Mouse (Mus musculus) cerebellum, adult 11-12 months (tissue): Measurements from ENCODE around the gene Fgd2.
"Not testable (repeated sequence)": the region's sequence is repeated elsewhere in the genome, so short reads cannot be mapped to it uniquely, and the experiment has no call there.

Experiments
- DNase-seq: peaks from one replicate; pipeline ENCODE4 v3.0.0; 2022

Gene Fgd2

DNA sequence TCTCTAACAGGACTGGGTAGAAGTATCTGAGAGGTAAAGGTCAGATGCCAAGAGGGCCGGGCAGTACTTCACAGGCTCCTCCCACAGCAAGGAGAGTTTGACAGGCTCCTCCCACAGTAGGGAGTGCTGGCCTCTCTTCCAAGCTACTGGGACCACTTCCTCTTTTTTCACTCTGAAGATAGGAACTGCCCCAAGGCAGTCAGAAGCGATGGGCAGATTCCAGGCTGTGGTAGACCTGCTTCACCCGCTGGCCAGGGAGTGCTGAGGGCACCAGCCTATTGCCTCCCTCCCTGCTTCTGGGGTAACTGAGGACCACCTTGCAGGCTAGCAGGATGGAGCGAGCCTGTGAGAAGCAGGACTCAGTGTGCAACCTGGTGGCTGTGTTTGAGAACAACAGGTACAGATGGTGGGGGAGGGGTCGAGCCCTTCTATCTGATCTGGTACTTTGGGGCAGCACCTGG lies at the start of gene Fgd2:
TSS of gene Fgd2 (plus strand) at position 154 of the 461 bp plus-strand sequence.
- no peak for DNase-seq

GRCm38 (mm10) chr17:29311602-29312001 lies 49.1 kb upstream of the Fgd2 start:
- no peak for DNase-seq

DNA sequence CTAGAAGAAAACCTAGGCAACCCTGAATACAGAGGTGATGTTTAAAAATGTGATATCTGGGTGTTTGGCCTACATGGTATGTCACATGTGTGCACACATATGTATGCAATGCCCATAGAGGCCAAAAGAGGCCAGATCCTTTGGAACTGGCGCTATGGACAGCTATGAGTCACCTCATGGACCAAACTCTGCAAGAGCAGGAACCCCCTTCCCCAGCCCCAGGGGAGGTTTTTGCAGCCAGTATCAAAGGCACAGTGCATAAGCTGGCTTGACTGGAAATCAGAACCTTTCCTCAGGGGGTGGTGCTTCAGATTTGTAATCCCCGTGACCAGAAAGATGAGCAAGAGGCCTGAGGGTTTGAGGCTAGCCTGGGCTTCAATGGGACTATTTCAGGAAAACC lies 48.6 kb upstream of the Fgd2 start:
- DNase-seq: no peak

DNA sequence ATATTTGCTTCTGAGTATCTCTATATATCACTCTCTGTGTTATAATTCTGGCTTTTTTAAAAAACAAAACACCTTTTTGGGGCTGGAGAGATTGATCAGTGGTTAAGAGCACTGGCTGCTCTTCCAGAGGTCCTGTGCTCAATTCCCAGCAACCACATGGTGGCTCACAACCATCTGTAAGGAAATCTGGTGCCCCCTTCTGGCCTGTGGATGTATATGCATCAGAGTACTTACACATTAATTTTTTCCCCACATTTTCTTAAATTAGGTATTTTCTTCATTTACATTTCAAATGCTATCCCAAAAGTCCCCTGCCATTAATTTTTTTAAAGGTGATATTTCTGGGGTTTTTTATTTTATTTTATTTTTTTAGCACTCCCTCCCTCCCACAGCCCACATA lies 47.4 kb upstream of the Fgd2 start:
- no peak for DNase-seq

- DNase-seq: no peak
Observed at GRCm38 (mm10) chr17:29315672-29316465, 44.8 kb upstream of the Fgd2 start.

GRCm38 (mm10) chr17:29316891-29317290 lies 43.8 kb upstream of the Fgd2 start:
- DNase-seq: no peak

GRCm38 (mm10) chr17:29317380-29317779 lies 43.3 kb upstream of the Fgd2 start, which contains the start of gene Pi16:
Gene Pi16, plus strand, starts transcription at chr17:29317680.
- not testable (repeated sequence) for DNase-seq

DNA sequence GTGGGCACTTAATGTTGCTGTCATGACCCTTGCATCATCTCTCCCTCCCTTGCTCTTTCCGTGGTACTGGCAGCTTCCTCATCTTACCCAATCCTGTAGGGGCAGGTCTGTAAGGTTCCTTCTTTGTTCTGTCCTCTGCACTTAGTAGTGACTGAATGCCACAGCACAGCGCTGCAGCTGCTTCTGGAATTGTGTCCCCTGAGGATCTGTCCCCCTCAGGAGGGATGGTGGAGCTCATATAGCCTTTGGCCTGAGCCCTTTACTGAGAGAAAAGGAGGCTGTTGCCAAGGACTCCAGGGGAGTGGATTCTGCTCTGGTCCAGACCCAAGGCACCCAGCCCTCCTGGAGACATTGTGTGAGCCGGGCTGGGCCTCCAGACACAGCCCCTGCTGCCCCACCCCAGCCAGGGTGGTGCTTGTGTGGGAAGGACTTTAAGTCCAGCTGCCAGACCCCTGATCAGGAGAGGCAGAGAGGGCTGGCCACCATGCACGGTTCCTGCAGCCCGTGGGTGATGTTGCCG lies 41.9 kb upstream of the Fgd2 start:
- no peak for DNase-seq

GRCm38 (mm10) chr17:29319476-29319875 lies 41.2 kb upstream of the Fgd2 start:
- DNase-seq: no peak

GRCm38 (mm10) chr17:29319881-29320639 lies 40.7 kb upstream of the Fgd2 start:
- no peak for DNase-seq

GRCm38 (mm10) chr17:29321765-29322602 lies 38.7 kb upstream of the Fgd2 start:
- DNase-seq: no peak

DNA sequence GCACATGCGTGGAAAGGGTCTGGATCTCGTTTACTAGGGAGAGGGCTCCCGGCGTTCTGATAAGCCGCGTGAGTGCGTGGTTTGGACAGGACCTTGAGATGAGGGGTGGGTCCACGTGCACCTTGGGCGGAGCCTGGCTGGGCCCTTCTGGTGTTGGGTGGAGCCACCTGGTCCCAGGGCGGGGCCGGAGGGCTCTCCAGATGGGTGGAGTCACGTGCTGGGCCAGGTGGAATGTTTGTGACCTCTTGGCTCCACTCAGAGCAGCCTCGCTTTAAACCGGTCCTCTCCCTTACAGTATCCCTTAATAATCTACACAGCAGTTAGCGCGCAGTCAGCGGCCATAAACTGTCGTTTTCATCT lies 38.1 kb upstream of the Fgd2 start:
- DNase-seq: no peak

DNA sequence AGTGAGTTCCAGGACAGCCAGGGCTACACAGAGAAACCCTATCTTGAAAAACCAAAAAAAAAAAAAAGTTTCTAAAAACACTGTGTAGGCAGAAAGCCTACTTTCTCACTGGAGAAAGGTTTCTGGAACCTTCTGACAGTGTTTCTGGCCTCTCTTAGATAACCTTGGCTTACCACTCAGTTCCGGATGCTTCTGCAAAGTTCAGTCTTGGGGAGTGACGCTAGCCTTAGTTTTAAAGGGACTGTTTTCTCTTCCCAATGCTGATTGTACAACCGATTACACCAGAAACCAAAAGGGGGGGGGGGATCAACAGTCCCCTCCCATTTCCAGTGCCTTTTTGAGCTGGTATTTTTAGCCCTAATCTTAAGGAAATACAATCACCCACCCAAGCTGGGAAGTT lies 37.1 kb upstream of the Fgd2 start:
- no peak for DNase-seq

DNA sequence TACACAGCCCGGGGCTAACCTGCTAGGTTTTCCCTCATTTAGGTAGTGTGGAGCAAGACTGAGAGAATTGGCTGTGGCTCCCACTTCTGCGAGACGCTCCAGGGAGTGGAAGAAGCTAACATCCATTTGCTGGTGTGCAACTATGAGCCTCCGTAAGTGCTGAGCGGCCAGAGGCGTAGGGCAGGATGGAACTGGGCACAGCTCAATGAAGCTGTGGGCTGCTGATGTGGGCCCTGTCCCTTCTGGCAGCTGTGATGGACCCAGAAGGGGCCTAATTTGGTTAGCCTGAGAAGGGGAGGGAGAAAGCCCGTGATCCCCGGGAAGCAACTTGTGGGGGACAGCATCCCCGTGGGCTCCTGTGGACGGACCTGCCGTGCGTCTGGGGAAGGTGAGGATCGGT lies 34.9 kb upstream of the Fgd2 start:
- no peak for DNase-seq

GRCm38 (mm10) chr17:29326531-29327529 lies 33.9 kb upstream of the Fgd2 start:
- no peak for DNase-seq

DNA sequence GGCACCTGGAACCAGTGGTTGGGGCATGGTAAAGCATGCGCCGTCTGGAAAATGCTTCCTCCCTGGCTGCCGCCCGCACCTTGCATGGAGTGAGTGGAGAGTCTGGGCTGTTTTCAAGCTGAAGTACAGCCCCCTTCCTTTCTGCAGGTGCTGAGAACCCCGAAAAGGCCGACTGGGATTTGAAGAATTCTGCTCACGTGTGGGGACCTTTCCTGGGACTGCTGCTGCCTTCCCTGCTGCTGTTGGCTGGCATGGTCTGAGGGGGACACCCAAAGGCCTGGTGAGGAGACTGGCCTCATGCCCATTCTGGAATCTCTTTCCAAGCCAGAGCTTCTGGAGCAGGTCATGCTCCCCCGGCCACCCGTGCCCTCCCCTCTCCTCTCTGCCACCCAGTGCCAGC lies 33.0 kb upstream of the Fgd2 start:
- no peak for DNase-seq

DNA sequence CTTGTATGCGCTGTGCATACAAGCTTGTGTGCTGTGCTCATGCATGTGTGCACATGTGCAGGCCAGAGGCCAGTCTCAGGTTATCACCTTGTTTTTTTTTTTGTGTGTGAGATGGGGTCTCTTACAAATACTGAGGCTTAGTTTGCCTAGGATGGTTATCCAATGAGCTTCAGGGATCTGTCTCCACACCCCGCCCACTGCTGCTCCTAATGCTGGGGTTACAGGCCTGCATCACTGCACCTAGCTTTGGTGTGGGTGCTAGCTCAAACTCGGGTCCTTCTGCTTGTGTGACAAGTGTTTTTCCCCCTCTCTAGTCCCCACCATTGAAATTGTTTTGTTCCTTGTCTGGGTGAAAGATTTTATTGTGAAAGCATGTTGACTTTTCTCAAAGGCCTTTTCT lies 30.5 kb upstream of the Fgd2 start:
- no peak for DNase-seq

DNA sequence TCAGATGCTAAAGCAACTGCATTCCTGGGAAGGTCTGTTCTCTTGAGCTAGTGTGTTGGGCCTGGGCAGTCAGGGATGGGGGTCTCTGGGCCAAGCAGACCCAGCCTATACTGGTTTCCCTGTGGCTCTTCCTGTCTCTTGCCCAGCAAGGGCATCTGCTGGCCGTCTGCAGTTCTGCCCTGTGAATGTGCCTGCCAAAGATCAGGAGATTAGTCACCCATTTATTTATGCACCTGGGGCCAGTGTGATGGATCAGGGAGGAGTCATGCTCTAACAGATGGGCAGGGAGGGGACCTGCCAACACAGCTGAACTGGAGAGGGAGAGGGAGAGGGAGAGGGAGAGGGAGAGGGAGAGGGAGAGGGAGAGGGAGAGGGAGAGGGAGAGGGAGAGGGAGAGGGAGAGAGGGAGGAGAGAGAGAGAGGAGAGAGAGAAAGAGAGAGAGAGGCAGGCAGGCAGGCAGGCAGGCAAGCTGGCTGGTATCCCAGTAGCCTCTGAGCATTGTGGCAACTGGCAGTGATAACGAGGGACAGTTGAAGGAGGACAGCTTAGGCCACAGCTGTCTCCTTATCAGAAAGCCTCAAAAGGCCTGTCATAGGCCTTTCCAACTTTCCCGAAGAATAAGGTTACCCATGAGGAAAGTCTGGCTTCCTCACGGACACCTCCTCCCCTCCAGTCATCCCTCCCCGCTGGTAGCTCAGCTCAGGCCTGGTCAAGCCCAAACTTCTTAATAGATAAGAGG lies 29.9 kb upstream of the Fgd2 start:
- peak; percentile 84 for DNase-seq

DNA sequence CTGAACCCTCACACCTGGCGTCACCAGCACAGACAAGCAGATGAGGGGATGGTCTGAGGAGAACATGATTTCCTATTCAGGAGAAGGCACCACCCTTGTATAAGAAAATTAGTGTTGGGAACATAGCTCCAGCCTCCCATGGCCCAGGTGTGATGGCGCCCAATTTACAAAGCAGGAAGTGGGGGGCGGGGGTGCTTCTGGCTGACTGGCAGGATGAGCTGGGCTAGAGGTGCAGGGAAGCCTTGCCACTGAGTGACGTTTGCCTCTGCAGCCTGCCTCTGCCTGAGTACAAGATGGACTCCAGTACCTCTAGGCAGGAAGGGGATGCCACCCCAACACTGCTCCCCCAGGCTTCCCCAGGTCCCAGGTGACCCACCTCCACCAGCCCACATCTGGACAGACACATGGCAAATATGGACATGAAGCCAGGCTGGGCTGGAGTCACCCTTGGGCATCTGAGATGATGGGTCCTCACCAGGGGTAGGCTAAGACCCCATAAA lies 28.5 kb upstream of the Fgd2 start:
- no peak for DNase-seq

GRCm38 (mm10) chr17:29336266-29336990 lies 24.3 kb upstream of the Fgd2 start:
- no peak for DNase-seq
